Mouse (Mus musculus) midbrain, postnatal 0 days (tissue): ENCODE measurements around the gene Cd209a. TPM values are rescaled to one million over a fixed set of nuclear protein-coding genes. Genes with fewer than 3 reads are reported as not detected.

Experiments used
- ATAC-seq: fragments of 200-750 bp; cut with Nextera tagmentation; 2 replicates; pipeline ENCODE4 v1.8.0; 2017; ENCODE audit warnings: moderate number of reproducible peaks, mild to moderate bottlenecking, moderate TSS enrichment, moderate library complexity; ENCODE audit not compliant: low FRiP score
- DNase-seq: peaks from one replicate; pipeline ENCODE4 v3.0.0-alpha.2; 2015; ENCODE audit warnings: low spot score
- H3K27ac ChIP-seq: fragments of 300-500 bp; sonication (generic); 2 replicates; pipeline ENCODE4 v1.5.1; 2014; ENCODE audit warnings: low read depth, mild to moderate bottlenecking, low read length, mixed read lengths
- H3K27me3 ChIP-seq: fragments of 300-500 bp; sonication (generic); 2 replicates; pipeline ENCODE4 v1.6.1; 2014; ENCODE audit warnings: low read length, control low read depth, mixed read lengths; ENCODE audit not compliant: insufficient read depth
- H3K36me3 ChIP-seq: fragments of 300-500 bp; sonication (generic); 2 replicates; pipeline ENCODE4 v1.6.1; 2014; ENCODE audit warnings: low read length, control low read depth, mixed read lengths; ENCODE audit not compliant: insufficient read depth
- H3K4me1 ChIP-seq: fragments of 300-500 bp; sonication (generic); 2 replicates; pipeline ENCODE4 v1.6.1; 2014; ENCODE audit warnings: mild to moderate bottlenecking, control low read depth, antibody characterized with exemption, low read length, mixed read lengths; ENCODE audit not compliant: insufficient read depth
- H3K4me2 ChIP-seq: fragments of 300-500 bp; sonication (generic); 2 replicates; pipeline ENCODE4 v1.6.1; 2014; ENCODE audit warnings: low read depth, mild to moderate bottlenecking, low read length, mixed read lengths; ENCODE audit not compliant: poor library complexity, severe bottlenecking
- H3K4me3 ChIP-seq: fragments of 300-500 bp; sonication (generic); 2 replicates; pipeline ENCODE4 v1.5.1; 2014; ENCODE audit warnings: low read depth, mild to moderate bottlenecking, low read length, moderate library complexity
- H3K9ac ChIP-seq: fragments of 300-500 bp; sonication (generic); replicated peaks from 2 replicates; pipeline ENCODE4 v1.6.1; 2014; ENCODE audit warnings: mild to moderate bottlenecking, low read length, moderate library complexity, mixed read lengths; ENCODE audit not compliant: poor library complexity, severe bottlenecking
- H3K9me3 ChIP-seq: fragments of 300-500 bp; sonication (generic); 2 replicates; pipeline ENCODE4 v1.6.1; 2016; ENCODE audit warnings: low read length, control low read depth
- CTCF ChIP-seq: IDR thresholded peaks from 2 replicates; pipeline ENCODE4 v1.5.1; 2016; ENCODE audit warnings: antibody characterized with exemption, mild to moderate bottlenecking
- WGBS: fragments of 180-500 bp; shearing (Covaris S2); extraction: QIAGEN DNeasy Blood & Tissue Kit; methylation state at CpG from one replicate; pipeline ENCODE4 v1.1.7; 2014; 5-methylcytosine and 5-hydroxymethylcytosine counted together
- microRNA-seq: library from miRNA; unstranded; fragments of <30 nt; microRNA quantifications from one replicate; pipeline ENCODE4, GENCODE M21; 2016; ENCODE audit warnings: borderline number of aligned reads
- polyA plus RNA-seq: library from polyadenylated mRNA; unstranded; fragments of >200 nt; fragmentation: Nextera tagmentation; extraction: Ambion mirVana; gene quantifications from 2 replicates; pipeline ENCODE4 v1.2.1, GENCODE M21; 2015
- total RNA-seq: library from RNA; depleted of rRNA; stranded (reverse); fragments of >200 nt; gene quantifications from 2 replicates; pipeline ENCODE4 v1.2.3, GENCODE M21; 2014; rRNA removed

The Cd209a gene
- total and polyA plus RNA-seq, 2 experiments from 2014 or later, result 0.11 TPM; not detected in 1

GRCm38 (mm10) chr8:3707611-3708010 lies 41.2 kb downstream of the Cd209a start:
- Histone ChIP-seq H3K9me3 (no peaks in the 10 kb centered on the region), H3K27ac (no peak overlapping the region), H3K4me1 (no peaks in the 10 kb centered on the region), H3K27me3 (no peaks in the 10 kb centered on the region), H3K4me2 (no peak overlapping the region), H3K36me3 (no peaks in the 10 kb centered on the region), H3K9ac (no peak overlapping the region), H3K4me3 (no peak overlapping the region)
- WGBS, result 75% methylated on average over 7 of the region's 7 CpGs
- ATAC-seq, result no peak
- no peak for TF ChIP-seq CTCF
- DNase-seq, result no peak

DNA sequence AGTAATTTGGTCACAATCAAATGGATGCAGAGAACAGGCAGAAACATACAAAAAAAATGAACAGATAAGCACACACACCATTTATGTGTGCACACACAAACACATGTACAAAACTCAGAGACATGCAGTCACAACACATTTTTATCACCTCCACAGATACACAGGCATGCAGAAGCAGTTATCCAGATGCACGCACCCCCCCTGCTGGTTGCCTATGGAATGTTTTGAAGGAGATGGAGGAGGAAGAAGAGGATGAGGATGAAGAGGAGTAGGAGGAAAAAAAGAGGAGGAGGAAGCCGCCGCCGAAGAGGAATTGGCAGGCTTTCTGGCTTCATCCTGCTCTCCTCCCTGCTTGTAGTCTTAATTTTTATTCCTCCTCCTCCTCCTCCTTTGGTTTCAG lies 43.1 kb downstream of the Cd209a start:
- WGBS, result 51% methylated on average over 4 of the region's 4 CpGs
- H3K4me1 ChIP-seq, result no peaks in the 10 kb centered on the region
- no peak overlapping the region for H3K4me3 ChIP-seq
- H3K9me3 ChIP-seq, result no peaks in the 10 kb centered on the region
- no peaks in the 10 kb centered on the region for H3K27me3 ChIP-seq
- no peak overlapping the region for H3K27ac ChIP-seq
- no peak overlapping the region for H3K4me2 ChIP-seq
- no peak for ATAC-seq
- no peaks in the 10 kb centered on the region for H3K36me3 ChIP-seq
- DNase-seq, result no peak
- peak; percentile 47 for TF ChIP-seq CTCF
- H3K9ac ChIP-seq, result no peak overlapping the region

GRCm38 (mm10) chr8:3701491-3701890 lies 47.3 kb downstream of the Cd209a start:
- H3K27me3 ChIP-seq, result no peaks in the 10 kb centered on the region; the same call in 1 of the 2 replicates
- no peak for DNase-seq
- H3K4me2 ChIP-seq, result no peak overlapping the region
- no peaks in the 10 kb centered on the region for H3K9me3 ChIP-seq
- no peak overlapping the region for H3K9ac ChIP-seq
- no peaks in the 10 kb centered on the region for H3K36me3 ChIP-seq
- no peak for TF ChIP-seq CTCF
- 96% methylated on average over 1 of the region's 1 CpGs for WGBS
- H3K4me1 ChIP-seq, result no peaks in the 10 kb centered on the region
- no peak overlapping the region for H3K4me3 ChIP-seq
- H3K27ac ChIP-seq, result no peak overlapping the region
- ATAC-seq, result no peak

DNA sequence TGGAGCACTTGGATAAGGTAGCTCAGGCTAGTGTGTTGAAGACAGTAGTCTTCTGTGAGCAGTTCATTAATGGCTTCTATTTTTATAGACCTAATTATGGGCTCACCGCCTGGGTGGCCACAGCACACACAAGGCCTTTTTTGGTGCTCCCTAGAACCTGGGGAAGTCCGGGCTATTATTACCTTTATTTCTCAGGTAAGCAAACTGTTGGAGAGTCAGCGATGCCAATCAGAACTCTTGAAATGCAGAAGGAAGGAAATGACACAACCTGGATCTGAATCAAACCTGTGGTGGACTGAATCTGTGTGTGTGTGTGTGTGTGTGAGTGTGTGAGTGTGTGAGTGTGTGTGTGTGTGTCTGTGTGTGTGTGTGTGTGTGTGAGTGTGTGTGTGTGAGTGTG lies 54.7 kb downstream of the Cd209a start, which contains the start of gene Fcer2a:
Gene Fcer2a (minus strand): TSS at position 55 of the 400 bp plus-strand sequence.
- no peak for TF ChIP-seq CTCF
- Histone ChIP-seq H3K9ac (no peak within 1 kb of the TSS), H3K27ac (no peak within 1 kb of the TSS), H3K4me3 (no peak within 1 kb of the TSS), H3K9me3 (no peaks in the 10 kb centered on the region), H3K4me2 (no peak within 1 kb of the TSS), H3K27me3 (no peaks in the 10 kb centered on the region; the same call in 1 of the 2 replicates), H3K4me1 (no peaks in the 10 kb centered on the region), H3K36me3 (no peaks in the 10 kb centered on the region)
- no peak for DNase-seq
- 93% methylated on average over 3 of the region's 3 CpGs for WGBS
- no peak for ATAC-seq

Small RNA genes lying within 50 kb of the gene (microRNA-seq; reads per million reads assigned to microRNA genes)
- gene Gm24934, result not detected

Other genes starting within 250 kb of the Cd209a start
- gene Mcoln1, start 248.5 kb downstream of the Cd209a start, total RNA-seq, result 93.8 and 116 TPM in 2 replicates
- 108 and 117 TPM in 2 replicates for gene Mcoln1, start 248.5 kb downstream of the Cd209a start, polyA plus RNA-seq
- 57.0 and 57.5 TPM in 2 replicates for gene Pnpla6, start 233.6 kb downstream of the Cd209a start, total RNA-seq
- 35.5 and 36.8 TPM in 2 replicates for gene Pnpla6, start 233.6 kb downstream of the Cd209a start, polyA plus RNA-seq
- not detected in 2 replicates for gene C330021F23Rik, start 181.0 kb downstream of the Cd209a start, total RNA-seq
- 0.17 TPM in 1 of 2 replicates, not detected in the other for gene C330021F23Rik, start 181.0 kb downstream of the Cd209a start, polyA plus RNA-seq
- 115 and 149 TPM in 2 replicates for gene Camsap3, start 161.7 kb downstream of the Cd209a start, total RNA-seq
- gene Camsap3, start 161.7 kb downstream of the Cd209a start, polyA plus RNA-seq, result 44.9 and 46.2 TPM in 2 replicates
- 41.9 and 43.0 TPM in 2 replicates for gene Xab2, start 127.7 kb downstream of the Cd209a start, total RNA-seq
- gene Xab2, start 127.7 kb downstream of the Cd209a start, polyA plus RNA-seq, result 31.7 and 35.9 TPM in 2 replicates
- gene Pet100, start 127.4 kb downstream of the Cd209a start, total RNA-seq, result 5.7 and 7.7 TPM in 2 replicates
- gene Pet100, start 127.4 kb downstream of the Cd209a start, polyA plus RNA-seq, result 70.9 and 71.3 TPM in 2 replicates
- gene Pcp2, start 123.4 kb downstream of the Cd209a start, total RNA-seq, result 10.4 and 33.2 TPM in 2 replicates
- gene Pcp2, start 123.4 kb downstream of the Cd209a start, polyA plus RNA-seq, result 0.83 and 1.1 TPM in 2 replicates
- gene Stxbp2, start 118.0 kb downstream of the Cd209a start, total RNA-seq, result 23.1 and 35.3 TPM in 2 replicates
- gene Stxbp2, start 118.0 kb downstream of the Cd209a start, polyA plus RNA-seq, result 36.1 and 44.2 TPM in 2 replicates
- not detected in 2 replicates for gene Retn, start 93.2 kb downstream of the Cd209a start, total RNA-seq
- gene Retn, start 93.2 kb downstream of the Cd209a start, polyA plus RNA-seq, result 0.42 and 0.62 TPM in 2 replicates
- gene Mcemp1, start 83.2 kb downstream of the Cd209a start, total RNA-seq, result not detected in 2 replicates
- 0.23 and 0.26 TPM in 2 replicates for gene Mcemp1, start 83.2 kb downstream of the Cd209a start, polyA plus RNA-seq
- gene Fcor, start 76.6 kb downstream of the Cd209a start, total RNA-seq, result 14.7 and 33.3 TPM in 2 replicates
- 20.1 and 20.3 TPM in 2 replicates for gene Fcor, start 76.6 kb downstream of the Cd209a start, polyA plus RNA-seq
- 59.7 and 65.3 TPM in 2 replicates for gene Trappc5, start 72.7 kb downstream of the Cd209a start, total RNA-seq
- 67.0 and 68.3 TPM in 2 replicates for gene Trappc5, start 72.7 kb downstream of the Cd209a start, polyA plus RNA-seq
- gene Fcer2a, start 54.8 kb downstream of the Cd209a start, total RNA-seq, result not detected in 2 replicates
- gene Fcer2a, start 54.8 kb downstream of the Cd209a start, polyA plus RNA-seq, result 0.22 and 0.41 TPM in 2 replicates
- gene Clec4g, start 28.3 kb downstream of the Cd209a start, total RNA-seq, result not detected in 2 replicates
- not detected in 2 replicates for gene Clec4g, start 28.3 kb downstream of the Cd209a start, polyA plus RNA-seq
- gene Cd209e, start 105.3 kb upstream of the Cd209a start, total RNA-seq, result not detected in 2 replicates
- gene Cd209e, start 105.3 kb upstream of the Cd209a start, polyA plus RNA-seq, result not detected in 2 replicates
- not detected in 2 replicates for gene Cd209d, start 129.6 kb upstream of the Cd209a start, total RNA-seq
- gene Cd209d, start 129.6 kb upstream of the Cd209a start, polyA plus RNA-seq, result not detected in 2 replicates
- gene Cd209b, start 177.9 kb upstream of the Cd209a start, total RNA-seq, result 0.22 TPM in 1 of 2 replicates, not detected in the other
- gene Cd209b, start 177.9 kb upstream of the Cd209a start, polyA plus RNA-seq, result 0.16 TPM in 1 of 2 replicates, not detected in the other
- gene Cd209c, start 205.8 kb upstream of the Cd209a start, total RNA-seq, result 0.33 TPM in 1 of 2 replicates, not detected in the other
- gene Cd209c, start 205.8 kb upstream of the Cd209a start, polyA plus RNA-seq, result 0.38 and 0.48 TPM in 2 replicates